Mouse (Mus musculus) liver, adult 2 months (tissue): ENCODE measurements at regions not wholly inside any gene's neighbourhood (a gene's known extent, or its start where the extent isn't known, plus 50 kb on each side); places are given as distances from the start of the nearest gene placed in this dataset.

Experiments used
- CTCF ChIP-seq: fragments of 200-500 bp; IDR thresholded peaks from 2 replicates; pipeline ENCODE4 v1.5.1; 2011; ENCODE audit warnings: low read depth, low read length, control low read depth
- POLR2A ChIP-seq: fragments of 200-500 bp; IDR thresholded peaks from 2 replicates; pipeline ENCODE4 v1.6.1; 2011; ENCODE audit warnings: low read length, control low read depth; ENCODE audit not compliant: insufficient read depth; ENCODE audit errors: extremely low read depth

- no peak for TF ChIP-seq CTCF
- no peak for TF ChIP-seq POLR2A
These were observed 65.0 kb downstream of the Mterf1b start for GRCm38 (mm10) chr5:4257048-4257750.
